Mouse (Mus musculus) gastrocnemius, adult 2 months (tissue): ENCODE results near the gene Retreg2. TPM values are rescaled to one million over a fixed set of nuclear protein-coding genes. Genes with fewer than 3 reads are reported as not detected.

ENCODE experiments used
- DNase-seq: peaks from one replicate; pipeline ENCODE4 v3.0.0; 2022
- H3K27ac ChIP-seq: fragments of 200-600 bp; 2 replicates; pipeline ENCODE4 v1.8.1; 2022; ENCODE audit warnings: mild to moderate bottlenecking
- H3K4me3 ChIP-seq: fragments of 200-600 bp; 2 replicates; pipeline ENCODE4 v1.8.1; 2022; ENCODE audit warnings: mild to moderate bottlenecking, moderate library complexity
- CTCF ChIP-seq: fragments of 200-600 bp; IDR thresholded peaks from 2 replicates; pipeline ENCODE4 v1.8.1; 2022; ENCODE audit warnings: antibody characterized with exemption, mild to moderate bottlenecking, moderate library complexity
- intact Hi-C: fragments of 180-260 bp; cut with DNase I; formaldehyde crosslinking; loops from one replicate; pipeline ENCODE4 v1.15.1; 2025
- total RNA-seq, 2 experiments: library from RNA; stranded (reverse); gene quantifications; 2 replicates each; pipeline ENCODE4 v1.2.3; 2021

Gene Retreg2
- total RNA-seq, 2 experiments from 2014 or later: 7.7 to 11.5 TPM

DNA sequence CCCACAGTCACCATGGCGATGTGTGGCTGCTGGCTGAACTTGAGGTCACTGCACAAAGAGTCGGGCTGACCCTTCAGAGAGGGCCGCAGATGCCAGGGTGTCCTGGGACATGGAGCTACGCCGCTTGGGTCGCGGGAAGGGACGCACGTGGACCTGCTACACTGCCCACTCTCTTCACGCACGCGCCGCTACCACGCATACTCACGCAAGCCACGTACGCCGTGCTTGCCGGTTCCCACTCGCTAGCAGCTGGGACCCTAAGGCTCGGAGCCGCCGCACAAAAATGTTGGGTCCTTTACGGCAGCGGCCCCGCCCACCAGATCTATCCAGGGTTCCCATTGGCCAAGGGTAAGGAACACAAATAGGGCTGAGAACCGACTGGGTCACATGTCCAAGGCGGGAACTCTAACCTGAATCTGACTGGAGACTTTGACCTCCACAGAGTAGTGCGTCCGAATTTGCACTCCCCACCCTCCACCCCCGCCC, 37.6 kb downstream of the Retreg2 start, which contains the start of gene Abcb6:
TSS of gene Abcb6 (minus strand) at position 288 of the 486 bp plus-strand sequence.
- H3K4me3 ChIP-seq: peak within 1 kb of the TSS; percentile 76
- peak; percentile 91 for DNase-seq
- intact Hi-C loops: no loop called here
- TF ChIP-seq CTCF: no peak
- peak within 1 kb of the TSS; percentile 88 for H3K27ac ChIP-seq

DNA sequence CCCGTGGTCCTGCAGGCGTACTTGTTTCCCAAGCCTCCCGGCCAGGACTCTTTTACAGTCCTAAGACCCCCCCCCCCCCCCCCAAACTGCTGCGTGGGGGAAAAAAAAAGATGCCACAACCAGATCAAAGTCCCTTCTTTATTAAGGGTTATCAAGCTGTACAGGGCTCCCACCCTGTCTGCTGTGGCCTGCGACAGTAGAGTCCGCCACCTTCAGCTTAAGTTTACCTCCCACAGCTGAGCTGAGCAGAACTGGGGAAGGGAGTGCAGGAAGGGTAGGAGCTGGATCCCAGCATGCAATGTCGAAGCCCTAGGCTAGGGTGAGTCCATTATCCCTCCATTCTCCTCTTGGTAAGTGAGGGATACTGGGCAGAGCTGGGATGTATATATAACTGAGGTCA, 38.2 kb downstream of the Retreg2 start:
- TF ChIP-seq CTCF: no peak
- peak overlapping the region; percentile 76 for H3K4me3 ChIP-seq
- intact Hi-C loops: no loop called here
- no peak for DNase-seq
- peak overlapping the region; percentile 88 for H3K27ac ChIP-seq

DNA sequence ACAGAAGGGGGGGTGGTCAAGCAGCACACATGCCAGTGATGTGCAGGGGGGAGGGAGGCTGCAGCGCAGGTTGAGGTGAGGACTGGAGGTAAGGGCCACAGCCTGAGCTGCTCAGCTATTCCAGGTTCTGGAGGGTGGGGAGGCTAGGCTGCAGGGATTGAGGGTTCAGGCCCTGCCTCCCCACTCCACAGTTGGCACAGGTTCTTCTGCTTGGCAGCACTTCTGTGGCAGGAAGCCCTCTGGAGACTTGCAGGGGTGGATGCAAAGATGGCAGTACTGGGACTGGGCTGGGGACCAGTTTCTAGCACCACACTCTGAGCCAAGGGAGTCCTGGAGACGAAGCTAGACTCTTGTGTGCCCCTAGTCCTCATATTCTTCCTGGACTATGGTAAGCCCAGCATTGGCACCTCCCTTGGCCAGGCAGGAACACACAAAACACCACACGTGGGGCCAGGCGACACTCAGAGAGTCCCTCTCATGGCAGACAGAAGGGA, 38.8 kb downstream of the Retreg2 start:
- Histone ChIP-seq H3K4me3 (no peak overlapping the region), H3K27ac (no peak overlapping the region)
- intact Hi-C loops: no loop called here
- no peak for DNase-seq
- TF ChIP-seq CTCF: no peak

DNA sequence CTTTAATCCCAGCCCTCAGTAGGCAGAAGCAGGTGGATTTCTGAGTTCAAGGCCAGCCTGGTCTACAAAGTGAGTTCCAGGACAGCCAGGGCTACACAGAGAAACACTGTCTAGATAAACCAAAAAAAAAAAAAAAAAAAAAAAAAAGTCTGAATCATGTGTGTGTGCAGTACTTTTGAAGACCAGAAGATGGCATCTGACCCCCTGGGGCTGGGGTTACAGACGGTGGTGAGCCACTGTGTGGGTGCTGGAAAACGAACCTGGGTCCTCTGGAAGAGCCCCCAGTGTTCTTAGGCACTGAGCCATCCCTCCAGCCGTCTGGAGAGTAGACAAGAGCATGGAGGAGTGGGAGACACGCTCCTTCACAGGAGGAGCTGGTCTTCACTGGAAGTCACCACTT, 39.6 kb downstream of the Retreg2 start:
- Histone ChIP-seq H3K4me3 (no peak overlapping the region), H3K27ac (no peak overlapping the region)
- TF ChIP-seq CTCF: peak; percentile 29; the same call in 1 of the 2 replicates
- no peak for DNase-seq
- intact Hi-C loops: no loop called here

DNA sequence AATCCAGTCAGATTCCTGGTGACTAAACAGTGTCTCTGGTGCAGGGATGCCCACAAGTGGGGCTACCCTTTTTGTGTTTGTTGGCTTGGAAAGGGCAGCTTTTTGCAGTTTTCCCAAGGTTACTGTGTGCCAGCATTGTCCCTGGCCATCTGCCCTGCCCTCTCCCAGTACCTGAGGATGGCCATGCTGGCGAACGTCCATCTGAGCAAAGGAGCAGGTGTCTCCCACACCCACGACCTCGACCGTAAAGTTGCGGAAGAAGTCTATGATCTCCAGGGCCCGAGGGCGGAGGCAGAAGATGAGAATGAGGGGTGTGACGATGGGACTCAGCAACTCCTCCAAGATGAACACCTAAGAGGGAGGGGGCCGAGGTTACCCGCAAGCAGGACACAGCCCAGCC, 42.9 kb downstream of the Retreg2 start:
- no peak overlapping the region for H3K4me3 ChIP-seq
- no peak for TF ChIP-seq CTCF
- intact Hi-C loops: no loop called here
- H3K27ac ChIP-seq: no peak overlapping the region
- no peak for DNase-seq

DNA sequence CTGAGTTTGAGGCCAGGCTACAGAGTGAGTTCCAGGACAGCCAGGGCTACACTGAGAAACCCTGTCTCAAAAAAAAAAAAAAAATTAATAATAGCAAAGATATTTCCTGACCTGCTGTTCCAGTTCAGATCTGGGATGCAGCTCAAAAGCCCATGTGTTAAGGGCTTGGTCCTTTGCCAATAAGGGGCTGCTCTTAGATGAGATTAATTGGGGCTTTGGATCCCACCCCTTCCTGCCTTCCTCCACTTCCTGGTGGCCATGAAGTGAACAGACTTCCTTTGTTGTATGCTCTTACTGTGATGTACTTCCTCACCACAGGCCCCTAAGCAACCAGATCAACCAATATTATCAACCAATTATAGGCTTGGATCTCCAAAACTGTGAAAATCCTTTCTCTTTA, 44.5 kb downstream of the Retreg2 start:
- Histone ChIP-seq H3K27ac (no peak overlapping the region), H3K4me3 (no peak overlapping the region)
- no peak for DNase-seq
- no peak for TF ChIP-seq CTCF
- intact Hi-C loops: no loop called here

DNA sequence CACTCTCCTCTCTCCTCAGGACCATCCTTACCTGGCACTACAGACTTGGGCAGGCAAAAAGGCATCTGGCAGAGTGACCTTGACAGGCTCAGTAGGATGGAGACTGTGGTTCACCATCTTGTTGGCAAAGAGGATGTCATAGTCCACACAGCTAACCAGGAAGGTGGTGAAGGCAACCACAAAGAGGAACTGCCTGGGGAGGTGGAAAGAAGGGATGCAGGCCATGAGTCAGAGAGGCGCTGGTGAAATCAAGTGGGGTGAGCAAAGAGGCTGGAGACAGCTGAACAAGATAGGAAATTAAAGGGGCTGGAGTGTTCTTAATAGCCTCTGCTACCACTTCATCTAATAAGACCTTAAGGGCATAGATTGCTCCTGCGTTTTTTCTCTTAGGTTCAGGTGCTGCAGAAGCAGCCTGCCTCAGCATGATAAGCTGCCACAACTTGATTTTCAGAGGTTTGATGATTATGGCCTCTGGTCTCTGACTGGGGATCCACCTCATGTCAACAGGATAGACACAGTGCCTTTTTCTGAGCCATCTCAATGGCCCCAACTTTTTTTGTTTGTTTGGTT, 45.4 kb downstream of the Retreg2 start:
- Histone ChIP-seq H3K4me3 (no peak overlapping the region), H3K27ac (no peak overlapping the region)
- TF ChIP-seq CTCF: no peak
- intact Hi-C loops: no loop called here
- DNase-seq: no peak

DNA sequence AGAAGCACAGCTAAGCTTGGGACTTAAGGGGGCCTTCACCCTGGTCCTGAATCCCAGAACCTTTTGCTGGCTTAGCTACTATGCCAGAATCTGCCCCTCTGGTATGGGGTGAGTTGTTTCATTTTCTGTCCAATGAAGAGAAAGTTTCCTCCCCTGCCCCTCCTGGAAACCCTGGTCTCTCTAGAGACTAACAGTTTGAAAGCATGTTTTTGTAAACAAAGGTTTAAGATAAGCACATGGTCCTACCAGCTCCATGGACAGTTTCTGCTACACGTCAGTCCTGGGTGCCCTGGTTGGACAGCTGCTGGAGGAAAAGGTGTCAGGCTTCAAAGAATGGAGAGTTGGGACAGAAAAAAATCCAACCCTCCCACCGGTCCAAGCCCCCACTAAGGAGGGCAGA, 48.0 kb downstream of the Retreg2 start:
- Histone ChIP-seq H3K27ac (peak overlapping the region; percentile 97), H3K4me3 (peak overlapping the region; percentile 93)
- intact Hi-C loops: no loop called here
- no peak for TF ChIP-seq CTCF
- DNase-seq: no peak

DNA sequence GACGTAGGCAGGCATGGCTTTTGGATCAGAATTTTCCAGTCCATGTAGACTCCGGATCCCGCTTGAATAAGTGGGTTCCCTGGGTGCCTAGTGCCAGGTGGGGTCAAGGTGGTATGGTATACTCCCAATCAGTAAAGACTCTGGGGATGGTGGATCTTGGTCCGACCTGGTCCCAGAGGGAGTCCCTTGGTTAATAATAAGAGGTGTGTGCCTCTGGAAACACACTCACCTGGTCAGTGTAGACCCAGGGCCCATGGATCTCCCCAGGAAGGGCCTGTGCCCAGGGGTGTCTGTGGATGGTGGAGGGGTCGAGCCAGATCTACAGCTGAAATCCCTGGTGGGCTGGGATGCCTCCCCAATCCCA, 48.7 kb downstream of the Retreg2 start:
- Histone ChIP-seq H3K4me3 (peak overlapping the region; percentile 93), H3K27ac (peak overlapping the region; percentile 97)
- no peak for TF ChIP-seq CTCF
- DNase-seq: no peak
- intact Hi-C loops: loop anchor here (1.0 kb wide), 1 partner anchor 60 kb away; no protein-coding TSS in a partner anchor

DNA sequence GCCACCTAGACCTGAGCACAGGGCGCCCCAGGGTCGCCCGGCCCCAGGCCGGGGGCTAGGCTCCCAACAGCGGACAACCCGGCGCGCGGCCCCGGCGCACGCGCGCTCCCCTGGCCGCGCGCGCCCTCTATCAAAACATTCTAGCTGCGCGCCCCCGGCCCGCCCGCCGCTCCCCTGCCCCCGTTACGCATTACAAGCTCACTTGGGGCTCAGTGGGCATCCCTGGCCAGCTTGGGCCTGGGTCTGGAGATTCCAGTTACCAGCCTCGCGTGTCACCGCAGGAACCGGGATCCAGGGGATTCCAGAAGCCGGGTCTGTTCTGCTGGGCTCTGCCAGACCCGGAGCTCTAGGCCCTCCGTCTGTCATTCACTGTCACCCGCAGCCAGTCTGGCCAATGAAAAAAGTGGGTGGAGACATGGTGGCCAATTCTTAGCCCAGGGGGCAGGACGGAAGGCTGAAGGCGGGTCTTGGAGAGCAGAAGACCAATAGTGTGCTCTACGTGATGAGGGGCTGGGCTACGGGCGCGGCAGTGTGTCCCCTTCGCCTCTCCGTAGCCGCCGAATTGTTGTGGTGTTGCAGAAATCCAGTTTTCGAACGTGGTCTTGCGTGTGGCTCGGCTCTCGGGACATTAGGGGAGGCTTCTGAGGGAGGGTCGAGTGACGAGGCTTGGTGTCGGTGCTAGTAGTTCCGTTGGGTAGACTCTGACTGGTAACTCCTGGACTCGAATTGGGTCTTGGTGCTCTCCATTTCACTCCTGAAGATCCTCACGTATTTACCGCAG, 49.2 kb downstream of the Retreg2 start, which contains the start of the genes Ankzf1 and Atg9a:
TSS of gene Ankzf1 (plus strand) at position 530 of the 781 bp plus-strand sequence.
TSS of gene Atg9a (minus strand) at position 575 of the 781 bp plus-strand sequence.
- H3K27ac ChIP-seq: peak within 1 kb of the TSS; percentile 97
- peak; percentile 97 for DNase-seq
- peak within 1 kb of the TSS; percentile 93 for H3K4me3 ChIP-seq
- intact Hi-C loops: loop anchor here (1.0 to 2.0 kb wide), 2 partner anchors 19 to 59 kb away; partner anchors contain the start of genes Glb1l and Stk16
- TF ChIP-seq CTCF: peak; percentile 9; the same call in 1 of the 2 replicates

DNA sequence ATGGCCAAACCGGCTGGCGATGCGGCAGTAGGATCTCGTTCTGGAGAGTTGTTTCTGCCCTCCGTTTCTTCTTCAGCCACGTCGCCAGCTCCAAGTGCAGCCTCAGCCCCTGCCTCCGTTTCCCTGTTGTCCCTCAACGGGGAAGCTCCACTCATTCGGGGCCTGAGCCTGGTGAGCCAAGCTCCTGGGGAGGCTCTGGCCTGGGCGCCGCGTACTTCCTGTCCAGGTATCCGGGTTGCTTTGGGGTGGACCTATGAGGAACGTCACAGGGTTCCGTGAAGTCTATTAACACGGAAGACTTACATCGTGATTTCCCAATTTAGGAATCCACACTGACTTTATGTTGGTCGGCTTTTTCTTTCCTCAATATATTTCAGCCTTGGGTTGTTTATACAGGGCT, 49.9 kb downstream of the Retreg2 start:
- peak overlapping the region; percentile 93 for H3K4me3 ChIP-seq
- TF ChIP-seq CTCF: no peak
- peak overlapping the region; percentile 97 for H3K27ac ChIP-seq
- intact Hi-C loops: loop anchor here (2.0 kb wide), 1 partner anchor 18 kb away; the partner anchor contains the start of genes Glb1l and Stk16
- peak; percentile 53 for DNase-seq

Other genes starting within 250 kb of the Retreg2 start
- not detected for gene Cryba2, start 249.6 kb upstream of the Retreg2 start, total RNA-seq
- not detected for gene Cfap65, start 207.2 kb upstream of the Retreg2 start, total RNA-seq
- gene Ihh, start 191.1 kb upstream of the Retreg2 start, total RNA-seq: under 1 TPM; 0.11 to 0.18 TPM
- gene Nhej1, start 17.6 kb upstream of the Retreg2 start, total RNA-seq: 1 to 10 TPM; 4.5 to 6.6 TPM
- not detected for gene Slc23a3, start 8.9 kb upstream of the Retreg2 start, total RNA-seq
- gene Cnppd1, start 67 bp upstream of the Retreg2 start, total RNA-seq: 10 to 100 TPM; 14.0 to 14.4 TPM
- 10 to 100 TPM; 14.6 to 17.7 TPM for gene Zfand2b, start 25.9 kb downstream of the Retreg2 start, total RNA-seq
- 10 to 100 TPM; 18.9 to 20.4 TPM for gene Abcb6, start 37.6 kb downstream of the Retreg2 start, total RNA-seq
- 1 to 10 TPM; 5.5 to 5.9 TPM for gene Ankzf1, start 49.4 kb downstream of the Retreg2 start, total RNA-seq
- gene Atg9a, start 49.4 kb downstream of the Retreg2 start, total RNA-seq: 100 to 1,000 TPM; 107 to 113 TPM
- gene Glb1l, start 68.0 kb downstream of the Retreg2 start, total RNA-seq: 1 to 10 TPM; 1.0 to 1.5 TPM
- 10 to 100 TPM; 18.8 to 20.2 TPM for gene Stk16, start 68.1 kb downstream of the Retreg2 start, total RNA-seq
- 1,000 to 10,000 TPM; 1,043 to 1,330 TPM for gene Tuba4a, start 77.1 kb downstream of the Retreg2 start, total RNA-seq
- not detected for gene A630095N17Rik, start 89.3 kb downstream of the Retreg2 start, total RNA-seq
- 10 to 100 TPM; 83.2 to 88.9 TPM for gene Dnajb2, start 93.6 kb downstream of the Retreg2 start, total RNA-seq
- gene Ptprn, start 121.7 kb downstream of the Retreg2 start, total RNA-seq: not detected
- gene Resp18, start 135.6 kb downstream of the Retreg2 start, total RNA-seq: not detected
- 10 to 100 TPM; 40.9 to 49.6 TPM for gene Dnpep, start 175.2 kb downstream of the Retreg2 start, total RNA-seq
- gene Des, start 217.6 kb downstream of the Retreg2 start, total RNA-seq: 1,000 to 10,000 TPM; 2,035 to 2,198 TPM
- gene Speg, start 232.5 kb downstream of the Retreg2 start, total RNA-seq: 100 to 1,000 TPM; 268 to 311 TPM